Mouse (Mus musculus) thymus, postnatal 14 days (tissue): ENCODE data around the gene Evi5.

ENCODE experiments used
- DNase-seq: peaks from one replicate; pipeline ENCODE4 v3.0.0; 2021

Gene Evi5

GRCm38 (mm10) chr5:107736171-107736570 lies 138.7 kb downstream of the Evi5 start:
- DNase-seq = no peak

DNA sequence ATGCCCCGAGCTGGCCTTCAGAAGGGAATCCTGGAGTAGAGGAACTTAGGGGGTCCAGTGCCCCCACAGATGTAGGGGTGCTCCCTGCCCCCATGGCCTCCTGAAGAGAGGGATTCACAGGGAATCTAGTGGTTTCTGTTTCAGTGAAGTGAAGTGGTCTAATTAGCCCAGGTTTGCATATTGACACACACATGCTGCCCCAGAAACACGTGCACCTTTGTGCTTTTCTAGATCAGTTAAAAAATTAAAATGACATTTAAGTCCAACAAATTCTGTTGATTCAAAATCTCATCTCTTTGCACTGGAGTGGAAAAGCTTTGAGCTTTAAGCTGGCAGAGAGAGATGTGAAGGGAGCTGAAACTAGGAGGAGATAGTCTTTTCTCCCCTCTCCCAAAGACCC lies 143.1 kb downstream of the Evi5 start:
- no peak for DNase-seq

GRCm38 (mm10) chr5:107731408-107731807 lies 143.5 kb downstream of the Evi5 start:
- no peak for DNase-seq

DNA sequence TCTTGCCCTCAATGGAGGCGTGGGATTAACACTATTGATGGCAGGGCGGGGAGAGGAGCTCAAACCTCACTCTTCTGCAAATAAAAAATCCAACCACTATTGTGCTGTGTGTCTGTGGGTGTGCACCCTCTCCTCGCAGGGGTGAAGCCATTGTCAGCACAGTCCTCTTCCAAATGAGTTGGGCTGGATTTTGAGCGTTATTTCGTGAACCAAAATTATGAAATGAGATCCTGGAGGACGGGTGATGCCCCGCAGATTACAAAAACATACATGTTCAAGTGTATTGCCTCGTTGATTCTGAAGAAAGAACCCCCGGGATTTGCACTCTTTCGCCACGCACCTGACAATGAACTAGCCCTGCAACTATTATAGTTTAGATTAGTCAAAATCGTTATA lies 147.9 kb downstream of the Evi5 start:
- DNase-seq = no peak

DNA sequence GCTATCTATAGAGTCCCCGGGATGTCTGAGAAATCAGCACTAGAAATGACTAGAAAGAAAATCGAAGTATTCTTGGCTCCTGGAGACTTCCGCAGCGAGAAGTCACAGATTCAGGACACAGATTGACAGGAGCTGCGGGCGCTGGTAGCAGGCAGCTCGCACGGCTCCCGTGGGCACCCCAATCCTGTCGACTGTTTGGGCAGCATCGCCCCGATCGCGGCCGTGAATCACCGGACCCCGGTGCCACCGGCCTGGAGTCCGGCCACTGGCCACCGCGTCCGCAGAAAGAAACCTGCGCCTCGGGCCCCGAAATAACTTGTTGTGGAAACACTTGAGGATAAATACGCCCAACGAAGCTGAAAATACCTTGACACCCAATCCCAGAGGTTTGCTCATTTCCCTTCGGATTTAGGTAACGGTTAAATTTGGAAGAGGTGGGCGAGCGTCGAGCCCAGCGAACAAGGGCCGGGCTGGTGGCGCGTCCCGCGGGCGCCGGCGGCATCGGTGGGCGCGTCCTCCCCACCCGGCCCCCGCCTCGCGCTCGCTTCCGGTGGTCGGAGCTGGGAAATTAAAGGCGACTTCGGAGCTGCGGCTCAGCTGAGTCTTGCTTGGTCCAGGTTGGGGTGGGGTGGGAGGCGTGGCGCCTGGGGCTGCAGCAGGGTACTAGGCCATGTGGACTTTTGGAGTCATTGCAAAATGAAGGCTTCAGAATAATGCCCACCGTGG lies 148.5 kb downstream of the Evi5 start:
- peak; percentile 63 for DNase-seq

- DNase-seq = peak; percentile 88
Measured at GRCm38 (mm10) chr5:107725435-107726261, 149.3 kb downstream of the Evi5 start, which contains the start of gene Gfi1. Gene Gfi1 (minus strand): TSS chr5:107726036.

DNA sequence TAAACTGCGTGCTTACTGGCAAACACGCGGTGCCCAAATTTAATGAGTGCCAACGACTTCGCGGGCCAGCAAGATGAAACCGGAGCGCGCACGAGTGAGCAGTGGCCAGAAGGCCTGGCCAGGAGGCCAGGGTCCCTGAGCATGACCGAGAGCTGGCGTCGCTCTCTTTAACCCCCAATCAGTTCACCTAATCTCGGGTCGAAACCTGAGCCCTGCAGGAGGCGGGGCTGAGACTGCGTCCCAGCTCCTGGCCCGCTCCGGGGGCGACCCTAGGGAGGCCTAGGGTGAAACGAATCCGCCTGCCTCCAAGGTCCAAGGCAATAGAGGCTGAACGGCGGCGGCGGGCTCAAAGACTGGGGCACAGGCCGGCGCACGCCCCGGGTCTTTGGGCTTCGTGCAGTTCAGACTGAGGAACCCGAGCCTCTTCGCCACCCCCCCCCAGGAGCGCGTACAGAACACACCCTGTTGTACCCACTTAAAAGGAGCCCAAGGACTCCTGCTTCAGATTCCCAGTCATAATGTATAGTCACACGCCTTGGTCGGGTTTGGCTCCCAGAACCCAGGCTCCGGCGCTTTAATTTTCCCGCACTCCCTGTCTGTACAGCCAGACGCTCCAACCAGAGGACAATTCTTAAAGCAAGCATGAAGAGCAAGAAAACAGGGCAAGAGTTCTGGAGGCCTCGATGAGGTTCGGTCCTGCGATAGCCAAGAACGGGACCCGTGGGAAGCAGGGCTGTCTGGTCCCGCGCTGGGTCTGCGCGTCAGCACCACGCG lies 150.1 kb downstream of the Evi5 start:
- peak; percentile 71 for DNase-seq

DNA sequence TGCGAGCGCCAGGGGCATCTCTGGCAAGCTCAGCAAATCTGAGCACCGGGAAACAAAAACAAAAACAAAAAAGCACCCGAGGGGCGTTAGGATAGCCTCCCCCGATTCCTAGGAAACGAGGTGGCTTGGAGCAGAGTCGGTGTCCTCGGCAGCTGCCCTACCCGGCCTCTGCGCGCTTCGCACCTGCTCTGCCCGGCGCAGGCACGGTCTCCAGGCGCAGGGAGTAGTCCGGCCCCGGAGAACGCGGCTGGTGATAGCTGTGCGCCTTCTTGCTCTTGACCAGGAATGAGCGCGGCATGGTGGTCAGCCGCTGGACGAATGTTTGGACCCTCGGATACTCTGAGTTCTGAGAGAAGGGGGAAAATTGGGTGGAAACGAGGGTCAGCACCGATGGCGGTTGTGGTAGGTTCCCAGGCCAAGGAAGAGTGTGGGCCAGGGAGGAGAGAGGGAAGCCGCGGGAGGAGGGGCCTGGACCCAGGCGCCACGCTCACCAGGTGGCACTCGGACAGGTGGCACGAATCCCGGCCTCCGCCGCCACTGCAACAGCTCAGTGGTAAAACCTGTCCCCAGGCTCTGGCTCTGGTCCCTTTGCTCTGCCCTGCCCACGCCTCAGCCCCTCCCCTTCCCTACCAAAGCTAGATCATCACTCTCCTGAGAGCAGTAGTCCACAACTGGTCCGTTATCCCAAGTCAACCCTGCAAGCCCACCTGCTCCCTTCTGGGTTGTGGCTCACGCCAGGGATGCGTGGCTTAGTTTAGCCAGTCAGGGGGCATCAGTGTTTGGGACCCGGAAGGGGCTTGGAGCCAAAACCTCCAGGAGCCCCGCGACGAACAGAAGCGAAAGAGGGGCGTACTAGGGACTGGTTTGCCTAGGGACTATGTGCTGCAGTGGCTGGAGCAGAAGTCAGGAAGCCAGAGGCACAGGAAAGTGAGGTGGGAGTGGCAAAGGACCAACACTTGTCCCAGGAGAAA lies 151.1 kb downstream of the Evi5 start:
- DNase-seq = peak; percentile 64

DNA sequence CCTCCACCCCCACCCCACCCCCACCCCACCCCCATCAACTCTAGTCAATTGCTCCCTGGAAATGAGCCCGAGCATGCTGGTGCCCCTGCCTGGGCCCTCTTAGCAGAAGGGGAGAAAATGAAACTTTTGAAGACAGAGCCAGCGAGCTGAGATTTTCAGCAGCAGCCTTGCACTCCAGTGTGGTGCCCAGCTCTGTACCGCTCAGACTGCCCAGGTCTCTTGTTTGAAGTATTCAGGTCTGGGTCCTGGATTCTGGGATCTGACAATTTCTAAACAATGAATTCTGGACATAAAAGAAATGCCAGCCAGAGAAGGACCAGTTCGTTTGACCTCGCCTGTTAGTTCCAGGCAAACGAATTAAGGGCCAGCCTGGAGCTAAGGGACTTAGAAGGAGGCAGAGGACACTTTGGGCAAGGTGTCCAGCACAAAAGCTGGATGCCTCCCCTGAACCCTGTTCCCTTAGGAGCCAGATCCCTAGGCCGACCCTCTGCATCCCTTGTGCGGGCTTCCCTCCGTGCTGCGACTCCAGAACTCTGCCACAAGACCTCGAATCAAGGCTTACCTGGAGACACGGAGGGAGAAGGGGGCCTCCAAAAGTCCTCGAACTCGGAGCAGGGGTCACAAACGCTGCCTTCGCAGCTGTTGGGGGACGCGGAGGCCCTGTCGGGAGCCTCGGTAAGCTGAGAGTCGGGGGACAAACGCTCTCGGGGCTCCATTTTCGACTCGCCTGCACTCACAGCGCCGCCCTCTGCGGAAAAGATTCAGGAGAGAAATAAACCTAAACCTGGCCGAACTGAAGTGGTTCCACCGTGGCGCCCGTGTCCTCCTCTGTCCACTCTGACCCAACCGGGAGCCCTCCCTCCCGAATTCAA lies 152.0 kb downstream of the Evi5 start:
- DNase-seq = peak; percentile 78

GRCm38 (mm10) chr5:107721638-107722011 lies 153.3 kb downstream of the Evi5 start:
- no peak for DNase-seq

GRCm38 (mm10) chr5:107720991-107721637 lies 153.8 kb downstream of the Evi5 start:
- no peak for DNase-seq

GRCm38 (mm10) chr5:107720511-107720910 lies 154.4 kb downstream of the Evi5 start:
- peak; percentile 44 for DNase-seq

DNA sequence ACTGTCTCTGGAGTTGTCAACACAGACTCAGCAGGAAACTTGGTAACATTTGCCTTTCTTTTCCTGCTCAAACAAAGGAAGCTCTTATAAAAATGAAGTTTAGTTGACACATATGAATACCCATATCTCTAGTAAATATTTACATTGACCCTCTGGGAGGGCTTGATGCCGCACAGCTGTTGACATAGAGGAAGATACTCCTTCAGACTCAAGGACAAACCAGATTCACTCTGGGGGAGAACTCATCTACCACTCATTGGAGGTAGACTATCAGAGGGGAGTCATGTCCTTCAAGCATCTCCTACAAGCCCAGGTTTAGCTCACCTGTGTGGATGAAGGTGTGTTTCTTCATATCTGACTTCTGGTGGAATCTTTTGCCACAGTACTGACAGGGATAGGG lies 155.1 kb downstream of the Evi5 start:
- DNase-seq = no peak

DNA sequence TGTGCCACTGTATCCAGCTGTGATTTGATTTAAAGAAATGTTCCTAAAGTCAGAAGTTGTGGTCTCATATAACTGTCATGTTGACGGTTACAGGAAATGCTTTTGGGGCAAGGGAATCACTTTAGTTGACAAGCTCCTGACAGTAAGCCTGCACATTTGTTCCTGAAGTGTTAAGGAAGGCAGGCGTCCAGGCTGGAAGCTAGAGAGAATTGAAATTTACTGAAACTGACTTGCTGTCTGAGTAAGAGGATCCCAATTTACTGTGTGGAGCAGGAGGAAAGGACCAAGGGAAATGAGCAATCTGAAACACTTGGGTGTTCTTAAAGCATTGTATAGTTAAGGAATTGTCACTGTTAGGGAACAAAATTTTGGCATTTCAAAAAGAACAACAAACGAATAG lies 155.7 kb downstream of the Evi5 start:
- DNase-seq = no peak

DNA sequence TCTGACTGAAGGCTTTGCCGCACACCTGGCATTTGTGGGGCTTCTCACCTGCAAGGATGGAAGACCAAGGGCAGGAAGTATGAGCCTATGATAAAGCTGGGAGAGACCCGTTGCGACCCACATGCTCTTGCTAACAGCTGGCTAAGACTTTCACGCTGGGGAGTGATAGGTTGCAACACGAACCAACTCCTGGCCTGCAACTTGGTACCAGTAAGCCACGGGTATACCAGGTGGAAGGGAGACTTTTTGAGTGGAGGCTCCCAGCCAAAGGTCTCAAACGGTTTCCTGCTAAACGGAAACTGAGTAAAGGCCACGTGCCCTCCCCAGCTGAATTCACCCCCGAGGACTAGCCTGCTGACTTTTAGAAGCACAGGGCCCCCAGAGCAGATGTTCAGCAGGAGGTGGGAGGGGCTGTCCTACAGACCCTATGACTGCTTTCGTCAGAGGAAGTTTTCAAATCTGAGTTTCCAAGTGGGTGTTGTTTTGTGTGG lies 157.0 kb downstream of the Evi5 start:
- DNase-seq = peak; percentile 91

GRCm38 (mm10) chr5:107711689-107712088 lies 163.2 kb downstream of the Evi5 start:
- DNase-seq = no peak

- DNase-seq = no peak
Measured at GRCm38 (mm10) chr5:107708124-107708797, 166.6 kb downstream of the Evi5 start.

GRCm38 (mm10) chr5:107706262-107706661 lies 168.6 kb downstream of the Evi5 start:
- no peak for DNase-seq

- DNase-seq = no peak
Measured at GRCm38 (mm10) chr5:107705756-107706155, 169.2 kb downstream of the Evi5 start.
